8 mouse cellular contexts compared by ENCODE assay signal in the genomic region with DNA sequence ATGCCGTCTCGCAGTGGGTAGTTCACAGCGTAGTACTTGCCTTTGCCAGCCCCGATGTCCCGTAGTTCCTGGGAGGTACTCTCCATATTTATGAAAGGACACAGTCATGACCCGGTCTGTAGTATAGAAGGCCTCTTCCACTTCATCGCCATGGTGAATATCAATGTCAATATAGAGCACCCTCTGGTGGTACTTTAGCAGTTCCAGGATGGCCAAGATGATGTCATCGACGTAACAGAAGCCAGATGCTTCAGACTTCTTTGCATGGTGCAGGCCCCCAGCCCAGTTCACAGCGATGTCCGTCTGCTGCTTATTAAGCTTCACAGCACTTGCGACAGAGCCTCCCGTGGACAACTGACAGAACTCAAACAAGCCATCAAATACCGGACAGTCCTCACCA.
DNase-seq lines count a peak whose midpoint lies in the region; ATAC-seq and TF ChIP-seq lines count a peak whose summit lies in the region.
"Not testable (repeated sequence)": the region's sequence is repeated elsewhere in the genome, so short reads cannot be mapped to it uniquely, and the experiment has no call there.

No protein-coding gene starts in this region.

- intact Hi-C loops in heart, adult 2 months (cut with DNase I), result not testable (repeated sequence)

- not testable (repeated sequence) for H3K4me2 ChIP-seq in intestine, postnatal 0 days (replicated peaks; ENCODE audit: low read depth); limb, embryonic 11.5 days (ENCODE audit: low read depth, severe bottlenecking); stomach, postnatal 0 days (replicated peaks; ENCODE audit: low read depth)

- ATAC-seq in intestine, postnatal 0 days, result not testable (repeated sequence)
- 0 out of 2 replicates have a peak, but pooled peaks have one; percentile 17 for ATAC-seq in limb, embryonic 11.5 days (ENCODE audit: insufficient number of reproducible peaks, low FRiP score, low TSS enrichment, low read depth)
- ATAC-seq in megakaryocyte progenitor cell, adult 5-6 weeks (replicated peaks; ENCODE audit: poor library complexity), result 0 out of 2 replicates have a peak, but pooled peaks have one; percentile 37
- peak; percentile 24; the same call in 1 of the 2 replicates for ATAC-seq in stomach, postnatal 0 days (ENCODE audit: low FRiP score, low TSS enrichment)

- not testable (repeated sequence) for H3K4me3 ChIP-seq in heart, adult 2 months; intestine, postnatal 0 days (ENCODE audit: low read depth, low read length); limb, embryonic 11.5 days (ENCODE audit: low read depth, low read length); stomach, postnatal 0 days (ENCODE audit: low read depth, low read length)

- peak; percentile 3 for DNase-seq in CD4-positive, CD25-positive, alpha-beta regulatory T cell, adult 2 months (ENCODE audit: low read depth, low spot score)
- DNase-seq in ZHBTc4 (ENCODE audit: low read depth, low spot score), result peak; percentile 13
- DNase-seq in embryo, embryonic 10 days (ENCODE audit: low spot score), result peak; percentile 13
- DNase-seq in heart, adult 2 months; limb, embryonic 11.5 days (ENCODE audit: low spot score); stomach, postnatal 0 days (ENCODE audit: low spot score): not testable (repeated sequence)

- TF ChIP-seq POLR2A in heart, adult 2 months (IDR thresholded peaks at IDR 0.05; ENCODE audit: insufficient read depth, low read depth, low read length), result not testable (repeated sequence)

- H3K9ac ChIP-seq in heart, adult 2 months (ENCODE audit: low read depth, low read length); intestine, postnatal 0 days (ENCODE audit: low read depth, low read length); limb, embryonic 11.5 days (ENCODE audit: low read length); stomach, postnatal 0 days (ENCODE audit: low read length): not testable (repeated sequence)

- H3K9me3 ChIP-seq in intestine, postnatal 0 days (ENCODE audit: control insufficient read depth); limb, embryonic 11.5 days (ENCODE audit: control insufficient read depth, low read length); stomach, postnatal 0 days (ENCODE audit: control insufficient read depth, low read length): not testable (repeated sequence)

- H3K36me3 ChIP-seq in heart, adult 2 months (ENCODE audit: control insufficient read depth, insufficient read depth, low read length); intestine, postnatal 0 days (ENCODE audit: control insufficient read depth, insufficient read depth); limb, embryonic 11.5 days (ENCODE audit: control insufficient read depth, insufficient read depth, low read length); stomach, postnatal 0 days (ENCODE audit: control insufficient read depth, insufficient read depth, low read length): not testable (repeated sequence)

- not testable (repeated sequence) for TF ChIP-seq EP300 in heart, adult 2 months (IDR thresholded peaks at IDR 0.05; ENCODE audit: insufficient read depth, low read depth, low read length); stomach, postnatal 0 days (optimal IDR thresholded peaks at IDR 0.05)

- H3K79me2 ChIP-seq in heart, adult 2 months (replicated peaks; ENCODE audit: control insufficient read depth, insufficient read depth, low read length), result not testable (repeated sequence)

- not testable (repeated sequence) for H3K27me3 ChIP-seq in heart, adult 2 months (ENCODE audit: control insufficient read depth, insufficient read depth, low read length); intestine, postnatal 0 days (replicated peaks; ENCODE audit: control insufficient read depth, insufficient read depth, low read length); limb, embryonic 11.5 days (ENCODE audit: control insufficient read depth, insufficient read depth, low read length); stomach, postnatal 0 days (ENCODE audit: control insufficient read depth, insufficient read depth, low read length)

- not testable (repeated sequence) for H3K27ac ChIP-seq in heart, adult 2 months; intestine, postnatal 0 days (ENCODE audit: low read depth, low read length); limb, embryonic 11.5 days (replicated peaks; ENCODE audit: low read depth, low read length); stomach, postnatal 0 days (replicated peaks)

- TF ChIP-seq CTCF in heart, adult 2 months (IDR thresholded peaks at IDR 0.05), result 0 out of 2 replicates have a peak, but pooled peaks have one; percentile 12
- peak; percentile 29 for TF ChIP-seq CTCF in intestine, postnatal 0 days (IDR thresholded peaks at IDR 0.05; ENCODE audit: low read depth)
- TF ChIP-seq CTCF in stomach, postnatal 0 days (IDR thresholded peaks at IDR 0.05; ENCODE audit: low read depth), result peak; percentile 39

- not testable (repeated sequence) for H3K4me1 ChIP-seq in heart, adult 2 months (ENCODE audit: control insufficient read depth, insufficient read depth, low read length); intestine, postnatal 0 days (replicated peaks; ENCODE audit: control insufficient read depth, insufficient read depth, low read length); limb, embryonic 11.5 days (ENCODE audit: control insufficient read depth, insufficient read depth, low read length); stomach, postnatal 0 days (replicated peaks; ENCODE audit: control insufficient read depth, insufficient read depth)

- 83% methylated on average over 14 of the region's 14 CpGs for WGBS in heart, adult 2 months
- WGBS in intestine, postnatal 0 days, result 90% methylated on average over 14 of the region's 14 CpGs
- 80% methylated on average over 14 of the region's 14 CpGs for WGBS in limb, embryonic 11.5 days
- 93% methylated on average over 14 of the region's 14 CpGs for WGBS in stomach, postnatal 0 days
